Mouse (Mus musculus) embryonic fibroblast, embryonic 13.5 days (primary cell): ENCODE results near the gene Snx22.

ENCODE experiments used
- CTCF ChIP-seq: IDR thresholded peaks from 2 replicates; pipeline ENCODE4 v1.5.1; 2011; ENCODE audit warnings: mild to moderate bottlenecking, control low read depth, low read length, moderate library complexity, borderline replicate concordance; ENCODE audit not compliant: insufficient read depth
- POLR2A ChIP-seq: IDR thresholded peaks from 2 replicates; pipeline ENCODE4 v1.6.1; 2011; ENCODE audit warnings: low read depth, mild to moderate bottlenecking, control low read depth, low read length, moderate library complexity

DNA sequence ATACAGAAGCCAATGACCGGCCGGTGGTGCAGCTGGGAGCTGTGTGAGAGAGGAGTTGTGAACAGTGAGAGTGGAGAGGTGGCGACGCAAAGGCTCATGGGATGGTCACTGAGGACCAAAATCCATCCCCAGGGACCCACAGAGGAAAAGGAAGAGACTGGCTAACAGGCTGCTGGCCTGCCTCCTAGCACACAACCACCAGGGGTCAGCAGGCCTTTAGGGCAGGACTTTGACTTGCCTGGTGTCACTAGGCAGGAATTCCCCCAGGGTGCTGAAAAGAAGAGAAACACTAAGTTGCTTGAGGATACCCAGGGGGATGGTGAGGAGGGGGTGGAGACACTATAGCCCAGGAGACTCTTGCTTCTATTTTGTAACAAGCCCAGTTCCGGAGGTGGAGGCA lies 2.0 kb downstream of the Snx22 start:
- TF ChIP-seq POLR2A (no peak), CTCF (peak; percentile 60; the same call in 1 of the 2 replicates)
